Mouse (Mus musculus): ENCODE results near the gene Fgd4.
"Not testable (repeated sequence)": the region's sequence is repeated elsewhere in the genome, so short reads cannot be mapped to it uniquely, and the experiment has no call there.

Gene Fgd4

GRCm38 (mm10) chr16:16542956-16543441 is 57.4 kb downstream of the Fgd4 start:
- no peak for DNase-seq (ENCODE audit: low read depth, low spot score)

- DNase-seq (ENCODE audit: low read depth, low spot score) = not testable (repeated sequence)
These were observed 61.0 kb downstream of the Fgd4 start for GRCm38 (mm10) chr16:16539396-16539795.

DNA sequence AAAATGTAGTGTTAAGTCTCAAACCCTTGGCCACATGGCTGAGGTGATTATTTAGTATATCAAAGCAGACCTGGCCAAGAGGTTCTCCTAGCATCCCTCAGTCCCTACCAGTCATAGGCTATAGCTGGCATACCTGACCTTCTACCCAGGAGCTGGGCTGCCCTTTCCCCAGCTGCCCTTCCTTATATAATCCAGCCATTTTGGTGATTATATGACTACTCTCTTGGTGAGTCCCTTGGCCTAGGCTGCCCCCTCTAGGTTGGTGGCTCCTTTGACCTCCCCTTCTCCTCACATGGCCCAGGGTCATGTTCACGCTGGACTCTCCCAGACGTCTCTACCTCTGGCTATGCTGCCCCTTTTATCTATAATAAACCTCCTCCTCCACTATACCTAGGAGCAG is 65.1 kb downstream of the Fgd4 start:
- DNase-seq (ENCODE audit: low read depth, low spot score) = no peak

DNA sequence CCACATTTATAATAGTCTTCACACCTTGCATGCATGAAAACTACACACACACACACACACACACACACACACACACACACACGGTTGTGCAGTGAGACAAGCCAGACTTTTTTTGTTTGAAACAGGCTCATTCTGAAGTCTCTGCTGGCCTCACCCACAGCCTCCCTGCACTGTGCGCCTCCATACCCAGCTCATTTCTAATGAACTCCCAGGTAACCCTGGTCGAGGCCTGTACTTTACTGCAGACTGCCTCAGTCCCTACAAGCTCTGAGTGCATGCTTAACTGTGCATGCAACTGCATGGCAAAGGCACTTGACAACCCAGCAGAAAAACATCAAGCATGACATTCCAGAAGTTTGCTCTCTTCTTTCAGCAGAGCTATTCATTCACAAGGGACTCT is 72.3 kb downstream of the Fgd4 start:
- DNase-seq (ENCODE audit: low read depth, low spot score) = no peak

- DNase-seq (ENCODE audit: low read depth, low spot score) = peak; percentile 36
These were observed 73.1 kb downstream of the Fgd4 start for GRCm38 (mm10) chr16:16527267-16527666.

- peak; percentile 11 for DNase-seq (ENCODE audit: low read depth, low spot score)
These were observed 73.6 kb downstream of the Fgd4 start for GRCm38 (mm10) chr16:16526741-16527105.

- no peak for DNase-seq (ENCODE audit: low read depth, low spot score)
These were observed 74.1 kb downstream of the Fgd4 start for GRCm38 (mm10) chr16:16526097-16526740.

DNA sequence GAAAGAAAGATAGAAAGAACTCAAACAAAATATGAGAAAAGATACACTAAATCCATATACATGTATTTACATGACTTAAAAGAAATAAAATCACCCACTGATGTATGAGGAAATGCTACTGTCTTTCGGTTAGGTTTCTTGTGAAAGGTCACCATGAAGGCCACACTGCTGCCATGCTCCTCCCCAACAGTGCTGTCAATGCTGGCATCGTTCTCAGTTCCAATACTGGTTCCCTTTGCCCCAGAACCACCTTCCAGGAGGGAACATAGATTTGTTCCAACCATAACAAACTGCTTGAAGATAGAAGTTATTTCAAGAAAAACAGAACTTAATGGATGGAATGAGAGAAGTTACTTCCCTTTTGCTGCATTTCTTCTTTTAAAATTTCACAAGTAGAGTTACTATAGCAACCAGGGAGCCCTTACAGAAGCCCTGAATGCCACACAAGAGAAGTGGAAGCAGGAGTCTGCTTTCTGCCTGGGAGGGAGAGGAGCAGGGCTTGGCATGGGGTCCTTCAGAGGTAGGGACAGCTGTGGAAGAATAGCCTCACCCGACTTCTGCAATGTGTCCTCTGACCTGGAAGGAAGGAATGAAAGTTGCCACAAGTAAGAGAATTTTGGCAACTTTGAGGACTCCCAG is 75.0 kb downstream of the Fgd4 start:
- DNase-seq (ENCODE audit: low read depth, low spot score) = no peak

DNA sequence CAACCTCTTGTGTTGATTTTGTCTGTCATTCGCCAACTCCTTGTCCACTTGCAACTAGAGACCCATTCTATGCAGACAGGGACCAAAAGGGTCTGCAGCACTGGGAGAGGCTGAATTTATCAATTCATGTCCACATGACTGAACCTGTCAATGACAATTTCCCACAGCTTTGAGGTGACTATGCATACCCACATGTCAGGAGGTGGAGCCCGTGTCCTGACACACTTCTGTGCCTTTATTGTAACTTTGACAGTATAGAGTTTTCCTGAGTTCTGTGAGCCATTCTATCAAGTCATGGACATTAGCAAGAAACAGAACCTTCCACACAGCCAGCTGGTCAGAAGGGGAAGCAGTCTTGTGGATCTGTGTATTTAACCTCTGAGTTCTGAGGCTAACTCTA is 76.7 kb downstream of the Fgd4 start:
- DNase-seq (ENCODE audit: low read depth, low spot score) = no peak

DNA sequence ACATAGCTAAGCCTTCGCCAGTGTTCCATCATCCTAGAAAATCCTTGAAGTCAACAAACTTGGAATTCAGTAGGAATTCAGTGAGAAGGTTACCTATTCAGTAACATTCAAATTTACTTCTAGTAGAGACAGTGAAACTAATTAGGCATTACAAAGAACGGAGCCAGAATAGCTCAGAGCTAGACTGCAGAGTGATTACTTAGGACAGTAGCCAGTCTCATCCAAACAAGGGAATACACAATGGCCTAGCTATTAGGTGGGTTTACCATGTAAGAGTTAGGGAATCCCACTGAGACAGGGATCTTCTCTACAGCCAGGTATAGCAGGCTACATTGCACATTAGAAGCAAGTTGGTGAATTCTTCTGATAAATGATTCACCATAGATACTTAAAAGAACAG is 77.5 kb downstream of the Fgd4 start:
- DNase-seq (ENCODE audit: low read depth, low spot score) = not testable (repeated sequence)

GRCm38 (mm10) chr16:16501491-16501890 is 98.9 kb downstream of the Fgd4 start:
- no peak for DNase-seq (ENCODE audit: low read depth, low spot score)

GRCm38 (mm10) chr16:16500926-16501325 is 99.4 kb downstream of the Fgd4 start:
- DNase-seq (ENCODE audit: low read depth, low spot score) = no peak

- DNase-seq (ENCODE audit: low read depth, low spot score) = no peak
These were observed 101.6 kb downstream of the Fgd4 start for GRCm38 (mm10) chr16:16498798-16499197.

- no peak for DNase-seq (ENCODE audit: low read depth, low spot score)
These were observed 114.8 kb downstream of the Fgd4 start for GRCm38 (mm10) chr16:16485523-16486043.

DNA sequence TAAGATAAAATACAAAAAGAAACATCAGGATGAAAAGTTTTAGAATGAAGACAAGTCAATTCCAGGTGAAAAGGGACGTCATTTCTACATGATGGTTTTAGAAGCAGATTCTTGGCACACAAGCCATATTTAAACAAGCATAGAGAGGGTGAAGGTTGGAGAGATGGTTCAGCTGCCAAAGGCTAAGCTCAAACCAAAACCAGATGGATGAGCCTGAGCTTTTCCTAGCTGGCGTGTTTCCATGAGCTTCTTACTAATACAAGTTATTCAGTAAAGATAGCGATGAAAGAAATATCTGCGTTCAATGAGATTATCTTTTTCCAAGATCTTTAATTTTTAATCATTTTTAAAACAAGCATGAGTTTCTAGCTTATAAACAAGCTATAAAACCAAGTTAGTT is 115.7 kb downstream of the Fgd4 start:
- no peak for DNase-seq (ENCODE audit: low read depth, low spot score)

DNA sequence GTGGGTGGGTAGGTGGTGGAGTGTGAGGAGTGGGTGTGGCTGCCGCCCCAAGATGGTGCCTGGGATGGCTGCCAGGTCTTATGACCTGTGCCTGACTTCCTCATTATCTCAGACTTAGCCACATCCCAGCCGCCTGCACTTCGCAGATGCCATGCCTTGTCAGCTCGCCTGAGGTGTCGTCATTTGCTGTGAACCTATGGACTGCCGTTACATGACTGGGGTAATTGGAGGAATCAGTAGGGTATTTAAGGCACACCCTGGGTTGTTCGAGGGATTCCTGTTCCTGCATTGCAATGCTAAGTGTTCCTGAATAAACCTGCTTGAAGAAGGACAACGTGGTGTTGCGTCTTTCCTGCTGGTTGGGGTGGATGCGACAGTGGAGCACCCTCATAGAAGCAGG is 126.9 kb downstream of the Fgd4 start:
- not testable (repeated sequence) for DNase-seq (ENCODE audit: low read depth, low spot score)

DNA sequence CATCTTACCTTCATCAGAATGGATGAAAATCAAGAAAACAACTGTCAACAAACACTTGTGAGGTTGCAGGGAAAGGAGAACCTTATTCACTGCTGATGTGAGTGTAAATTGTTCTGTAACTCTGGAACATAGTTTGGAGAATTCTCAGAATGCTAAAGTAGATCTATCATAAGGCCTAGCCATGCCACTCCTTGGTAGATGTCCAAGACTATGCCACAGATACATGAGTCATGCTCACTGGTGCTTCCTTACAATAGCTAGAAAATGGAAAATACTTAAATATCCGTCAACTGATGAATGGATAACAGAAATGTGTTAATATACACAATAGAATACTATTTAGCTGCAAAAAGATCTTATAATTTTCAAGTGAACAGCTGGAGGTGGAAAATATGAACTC is 150.3 kb downstream of the Fgd4 start:
- DNase-seq (ENCODE audit: low read depth, low spot score) = no peak

- no peak for DNase-seq (ENCODE audit: low read depth, low spot score)
These were observed 161.9 kb downstream of the Fgd4 start for GRCm38 (mm10) chr16:16438436-16438835.

DNA sequence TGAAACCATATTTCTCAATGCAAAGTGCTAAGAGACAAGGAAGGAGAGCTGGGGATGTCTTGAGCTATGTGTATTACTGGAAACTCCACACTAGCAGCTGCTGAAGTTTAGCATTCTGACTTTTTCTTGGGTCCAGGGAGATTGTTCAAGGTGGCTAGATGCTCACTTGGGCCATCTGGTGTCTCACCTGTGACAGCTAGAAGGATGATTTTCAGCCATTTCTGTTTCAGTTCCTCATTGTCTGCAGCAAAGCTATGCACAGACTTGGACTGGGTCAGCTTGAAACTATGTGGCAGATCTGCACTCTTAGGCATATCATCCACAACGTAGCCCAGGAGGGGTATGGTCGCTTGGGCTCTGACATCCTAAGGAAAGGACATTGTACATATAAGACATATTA is 177.9 kb downstream of the Fgd4 start:
- no peak for DNase-seq (ENCODE audit: low read depth, low spot score)

DNA sequence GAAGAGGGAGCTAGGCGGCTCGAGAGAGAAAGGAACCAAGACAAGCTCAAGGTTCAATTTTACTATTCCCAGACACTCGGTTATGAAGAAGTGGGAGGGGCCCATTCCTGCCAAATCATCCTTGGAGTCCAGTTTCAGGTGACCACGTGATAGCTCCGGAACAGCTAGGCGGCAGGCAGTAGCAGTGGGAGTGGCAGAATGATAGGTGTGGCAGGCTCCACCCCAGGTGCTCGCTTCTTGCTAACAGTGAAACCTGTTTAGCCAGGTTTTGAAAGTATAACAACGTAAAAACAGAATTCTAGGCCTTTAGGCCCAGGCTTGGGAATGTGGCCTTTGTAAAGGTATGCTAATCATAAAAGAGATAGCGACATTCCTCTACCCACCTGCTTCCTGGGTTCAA is 233.1 kb downstream of the Fgd4 start:
- DNase-seq (ENCODE audit: low read depth, low spot score) = not testable (repeated sequence)

All from telencephalon, adult 2 months (tissue).